Mouse (Mus musculus): ENCODE measurements around the gene Higd1a.
A peak's percentile ranks its signal among the peaks of the same experiment; 100 is the strongest.

Gene Higd1a

GRCm38 (mm10) chr9:121858153-121858488, at the start of gene Higd1a:
Higd1a (minus strand) TSS chr9:121858362.
- DNase-seq (ENCODE audit: low spot score in 2 of 2) = no peak

- DNase-seq (ENCODE audit: low spot score in 2 of 2) = no peak
These were observed 49.4 kb upstream of the Higd1a start for GRCm38 (mm10) chr9:121907356-121908070.

GRCm38 (mm10) chr9:121906456-121906855, 48.3 kb upstream of the Higd1a start:
- DNase-seq (ENCODE audit: low spot score in 2 of 2) = peak in 1 of 2 experiments; percentile 0

- DNase-seq (ENCODE audit: low spot score in 2 of 2) = peak in 1 of 2 experiments; percentile 0
These were observed 47.5 kb upstream of the Higd1a start for GRCm38 (mm10) chr9:121905556-121906185.

- DNase-seq (ENCODE audit: low spot score in 2 of 2) = no peak
These were observed 46.8 kb upstream of the Higd1a start for GRCm38 (mm10) chr9:121904946-121905345.

- DNase-seq (ENCODE audit: low spot score in 2 of 2) = no peak
These were observed 46.2 kb upstream of the Higd1a start for GRCm38 (mm10) chr9:121904319-121904718.

- DNase-seq (ENCODE audit: low spot score in 2 of 2) = peak in 1 of 2 experiments; percentile 18
These were observed 45.5 kb upstream of the Higd1a start for GRCm38 (mm10) chr9:121903476-121904305.

- DNase-seq (ENCODE audit: low spot score in 2 of 2) = peak in 1 of 2 experiments; percentile 5
These were observed 43.8 kb upstream of the Higd1a start for GRCm38 (mm10) chr9:121901710-121902700.

GRCm38 (mm10) chr9:121900282-121900855, 42.2 kb upstream of the Higd1a start:
- DNase-seq (ENCODE audit: low spot score in 2 of 2) = peak in 1 of 2 experiments; percentile 0

- no peak for DNase-seq (ENCODE audit: low spot score in 2 of 2)
These were observed 41.1 kb upstream of the Higd1a start for GRCm38 (mm10) chr9:121899306-121899705.

GRCm38 (mm10) chr9:121898245-121898644, 40.1 kb upstream of the Higd1a start, which contains the start of gene Ackr2:
Ackr2 (plus strand) TSS chr9:121898355.
- DNase-seq (ENCODE audit: low spot score in 2 of 2) = no peak

- no peak for DNase-seq (ENCODE audit: low spot score in 2 of 2)
These were observed 38.7 kb upstream of the Higd1a start for GRCm38 (mm10) chr9:121896820-121897219.

- DNase-seq (ENCODE audit: low spot score in 2 of 2) = no peak
These were observed 37.3 kb upstream of the Higd1a start for GRCm38 (mm10) chr9:121895392-121895993.

GRCm38 (mm10) chr9:121894447-121894846, 36.3 kb upstream of the Higd1a start:
- DNase-seq (ENCODE audit: low spot score in 2 of 2) = no peak

GRCm38 (mm10) chr9:121892057-121892687, 34.0 kb upstream of the Higd1a start:
- DNase-seq (ENCODE audit: low spot score in 2 of 2) = no peak

- DNase-seq (ENCODE audit: low spot score in 2 of 2) = no peak
These were observed 33.1 kb upstream of the Higd1a start for GRCm38 (mm10) chr9:121891301-121891700.

- peak; percentile 66 to 79 for DNase-seq (ENCODE audit: low spot score in 2 of 2)
These were observed 32.3 kb upstream of the Higd1a start for GRCm38 (mm10) chr9:121890441-121890941.

- DNase-seq (ENCODE audit: low spot score in 2 of 2) = peak in 1 of 2 experiments; percentile 46
These were observed 31.8 kb upstream of the Higd1a start for GRCm38 (mm10) chr9:121889927-121890440.

GRCm38 (mm10) chr9:121882015-121882457, 23.9 kb upstream of the Higd1a start:
- DNase-seq (ENCODE audit: low spot score in 2 of 2) = no peak
